12 mouse cellular contexts compared by ENCODE assay signal in genomic region chr15:83070942-83071341, GRCm38 (mm10). TPM values are rescaled to one million over a fixed set of nuclear protein-coding genes. Genes with fewer than 3 reads are reported as not detected.
DNase-seq lines count a peak whose midpoint lies in the region; ATAC-seq and TF ChIP-seq lines count a peak whose summit lies in the region.
"Had no signal": no experiment of that assay in that cellular context is flagged by ENCODE, and none has a peak within 500 bp of the region (broad histone marks: within the 10 kb centered on the region; RNA-seq: fewer than 3 reads in every experiment).

No protein-coding gene starts in this region.

- no peak for ATAC-seq in midbrain, postnatal 0 days (ENCODE audit: low FRiP score)
- ATAC-seq in heart, embryonic 12.5 days (ENCODE audit: insufficient number of reproducible peaks, low FRiP score) = peak; percentile 85
- peak; percentile 75 for ATAC-seq in kidney, embryonic 16.5 days (ENCODE audit: low FRiP score, low TSS enrichment)

- no peak overlapping the region for H3K4me3 ChIP-seq in midbrain, postnatal 0 days (ENCODE audit: low read depth, low read length)
- H3K4me3 ChIP-seq in midbrain, embryonic 10.5 days = no peak overlapping the region
- no peak overlapping the region for H3K4me3 ChIP-seq in heart, embryonic 12.5 days
- no peak overlapping the region for H3K4me3 ChIP-seq in kidney, embryonic 16.5 days (ENCODE audit: low read length)
- H3K4me3 ChIP-seq: erythroblast, embryonic 14.5 days had no signal

- no peaks in the 10 kb centered on the region for H3K36me3 ChIP-seq in midbrain, postnatal 0 days (ENCODE audit: insufficient read depth, low read length)
- H3K36me3 ChIP-seq in midbrain, embryonic 10.5 days = no peaks in the 10 kb centered on the region
- H3K36me3 ChIP-seq in heart, embryonic 12.5 days = no peaks in the 10 kb centered on the region
- H3K36me3 ChIP-seq in kidney, embryonic 16.5 days (ENCODE audit: insufficient read depth, low read length) = no peaks in the 10 kb centered on the region

- intact Hi-C loops in left cerebral cortex, postnatal 25 days (cut with DNase I) = no loop called here

- no peak overlapping the region for H3K27ac ChIP-seq in midbrain, postnatal 0 days (ENCODE audit: low read depth, low read length)
- H3K27ac ChIP-seq in midbrain, embryonic 10.5 days (replicated peaks) = no peak overlapping the region
- H3K27ac ChIP-seq in heart, embryonic 12.5 days (ENCODE audit: poor library complexity, severe bottlenecking) = peak overlapping the region; percentile 67
- peak overlapping the region; percentile 59; the same call in 1 of the 2 replicates for H3K27ac ChIP-seq in kidney, embryonic 16.5 days (ENCODE audit: low read length)
- H3K27ac ChIP-seq: macrophage had no signal

- no peak for TF ChIP-seq CTCF in midbrain, postnatal 0 days (IDR thresholded peaks at IDR 0.05)

- no peaks in the 10 kb centered on the region for H3K27me3 ChIP-seq in midbrain, postnatal 0 days (ENCODE audit: insufficient read depth, low read length)
- H3K27me3 ChIP-seq in midbrain, embryonic 10.5 days (ENCODE audit: low read depth, poor library complexity, severe bottlenecking) = no peaks in the 10 kb centered on the region
- 0 out of 2 replicates have a peak, but pooled peaks cover 1% of the 10 kb centered on the region for H3K27me3 ChIP-seq in heart, embryonic 12.5 days (replicated peaks)
- H3K27me3 ChIP-seq in kidney, embryonic 16.5 days (ENCODE audit: insufficient read depth, low read length) = no peaks in the 10 kb centered on the region

- no peak overlapping the region for H3K4me2 ChIP-seq in midbrain, postnatal 0 days (ENCODE audit: low read depth, low read length, poor library complexity, severe bottlenecking)
- no peak overlapping the region for H3K4me2 ChIP-seq in heart, embryonic 12.5 days
- no peak overlapping the region for H3K4me2 ChIP-seq in kidney, embryonic 16.5 days (replicated peaks; ENCODE audit: low read depth, low read length)

- DNase-seq in midbrain, postnatal 0 days (ENCODE audit: low spot score) = peak; percentile 77
- no peak for DNase-seq in midbrain, embryonic 10.5 days (ENCODE audit: low spot score)
- peak; percentile 65 to 83 for DNase-seq in lung, postnatal 4 days
- no peak for DNase-seq in left cerebral cortex, postnatal 25 days (ENCODE audit: low spot score in 2 of 2)
- DNase-seq in thymus, postnatal 25 days = no peak
- DNase-seq in spleen, postnatal 10 days (ENCODE audit: low spot score in 2 of 2) = no peak
- DNase-seq: right cerebral cortex, adult 18-20 months; thymus, postnatal 14 days had no signal

- H3K4me1 ChIP-seq in midbrain, postnatal 0 days (ENCODE audit: insufficient read depth, low read length) = no peaks in the 10 kb centered on the region
- peaks cover 3% of the 10 kb centered on the region for H3K4me1 ChIP-seq in midbrain, embryonic 10.5 days
- peaks cover 13% of the 10 kb centered on the region for H3K4me1 ChIP-seq in heart, embryonic 12.5 days (replicated peaks)
- H3K4me1 ChIP-seq in kidney, embryonic 16.5 days (ENCODE audit: insufficient read depth, low read length) = no peaks in the 10 kb centered on the region

- no peak overlapping the region for H3K9ac ChIP-seq in midbrain, postnatal 0 days (replicated peaks; ENCODE audit: low read length, poor library complexity, severe bottlenecking)
- no peak overlapping the region for H3K9ac ChIP-seq in heart, embryonic 12.5 days
- no peak overlapping the region for H3K9ac ChIP-seq in kidney, embryonic 16.5 days (replicated peaks; ENCODE audit: low read length)

- H3K9me3 ChIP-seq in midbrain, postnatal 0 days (ENCODE audit: low read length) = no peaks in the 10 kb centered on the region
- H3K9me3 ChIP-seq in midbrain, embryonic 10.5 days (replicated peaks) = 0 out of 2 replicates have a peak, but pooled peaks cover 3% of the 10 kb centered on the region
- H3K9me3 ChIP-seq in heart, embryonic 12.5 days (replicated peaks) = peaks cover 5% of the 10 kb centered on the region; the same call in 1 of the 2 replicates
- H3K9me3 ChIP-seq in kidney, embryonic 16.5 days (ENCODE audit: low read length) = no peaks in the 10 kb centered on the region

- 61% methylated on average over 3 of the region's 3 CpGs for WGBS in midbrain, postnatal 0 days
- 91% methylated on average over 3 of the region's 3 CpGs for WGBS in midbrain, embryonic 10.5 days
- WGBS in heart, embryonic 12.5 days = 24% methylated on average over 3 of the region's 3 CpGs
- WGBS in kidney, embryonic 16.5 days = 49% methylated on average over 3 of the region's 3 CpGs

RNA-seq across cellular contexts. Expression of gene Serhl, which starts 18.4 kb away (rescaled TPM):
- 4.2 and 6.7 TPM in 2 replicates for total RNA-seq in midbrain, postnatal 0 days (2014; rRNA removed)
- polyA plus RNA-seq in midbrain, postnatal 0 days (2015; fragmentation: Nextera tagmentation; extraction: Ambion mirVana) = 38.5 and 40.0 TPM in 2 replicates
- polyA plus RNA-seq in midbrain, embryonic 10.5 days (2016; fragmentation: Nextera tagmentation; extraction: Ambion mirVana) = 54.2 and 56.0 TPM in 2 replicates
- 58.9 and 68.8 TPM in 2 replicates for polyA plus RNA-seq in heart, embryonic 12.5 days (2016; fragmentation: Nextera tagmentation; extraction: Ambion mirVana)
- polyA plus RNA-seq in kidney, embryonic 16.5 days (2015; fragmentation: Nextera tagmentation; extraction: Ambion mirVana) = 67.5 and 70.7 TPM in 2 replicates
- total RNA-seq in left cerebral cortex, postnatal 25 days (2021) = 1 to 10 TPM; 8.3 to 9.8 TPM

RNA-seq across cellular contexts. Expression of gene Nfam1, which starts 37.8 kb away (rescaled TPM):
- total RNA-seq in midbrain, postnatal 0 days (2014; rRNA removed) = 3.3 and 4.1 TPM in 2 replicates
- 1.9 and 2.6 TPM in 2 replicates for polyA plus RNA-seq in midbrain, postnatal 0 days (2015; fragmentation: Nextera tagmentation; extraction: Ambion mirVana)
- polyA plus RNA-seq in midbrain, embryonic 10.5 days (2016; fragmentation: Nextera tagmentation; extraction: Ambion mirVana) = 4.3 and 4.6 TPM in 2 replicates
- polyA plus RNA-seq in heart, embryonic 12.5 days (2016; fragmentation: Nextera tagmentation; extraction: Ambion mirVana) = 1.7 and 1.9 TPM in 2 replicates
- 2.6 and 3.3 TPM in 2 replicates for polyA plus RNA-seq in kidney, embryonic 16.5 days (2015; fragmentation: Nextera tagmentation; extraction: Ambion mirVana)
- 1 to 10 TPM; 2.0 to 2.8 TPM for total RNA-seq in left cerebral cortex, postnatal 25 days (2021)

RNA-seq across cellular contexts. Expression of gene Rrp7a, which starts 51.7 kb away (rescaled TPM):
- 171 and 228 TPM in 2 replicates for total RNA-seq in midbrain, postnatal 0 days (2014; rRNA removed)
- polyA plus RNA-seq in midbrain, postnatal 0 days (2015; fragmentation: Nextera tagmentation; extraction: Ambion mirVana) = 92.7 and 95.2 TPM in 2 replicates
- polyA plus RNA-seq in midbrain, embryonic 10.5 days (2016; fragmentation: Nextera tagmentation; extraction: Ambion mirVana) = 88.1 and 91.4 TPM in 2 replicates
- polyA plus RNA-seq in heart, embryonic 12.5 days (2016; fragmentation: Nextera tagmentation; extraction: Ambion mirVana) = 39.3 and 44.8 TPM in 2 replicates
- 67.5 and 69.3 TPM in 2 replicates for polyA plus RNA-seq in kidney, embryonic 16.5 days (2015; fragmentation: Nextera tagmentation; extraction: Ambion mirVana)
- 100 to 1,000 TPM; 140 to 161 TPM for total RNA-seq in left cerebral cortex, postnatal 25 days (2021)

Comparison
In these comparisons a context has a peak if more than half of its experiments do, and no peak if none do; other contexts are left out.
1. DNase-seq: peak in midbrain, postnatal 0 days (single experiment) and lung, postnatal 4 days (2 of 2); none in midbrain, embryonic 10.5 days (single experiment), left cerebral cortex, postnatal 25 days (0 of 2), thymus, postnatal 25 days (single experiment) and spleen, postnatal 10 days (0 of 2).
2. H3K27ac ChIP-seq: peak in heart, embryonic 12.5 days (single experiment) and kidney, embryonic 16.5 days (single experiment); none in midbrain, postnatal 0 days (single experiment) and midbrain, embryonic 10.5 days (single experiment).